Comparison of ENCODE assay signal across 12 mouse cellular contexts in genomic region chr11:85329167-85329894, GRCm38 (mm10). TPM values are rescaled to one million over a fixed set of nuclear protein-coding genes. Genes with fewer than 3 reads are reported as not detected.
DNase-seq lines count a peak whose midpoint lies in the region; ATAC-seq lines count a peak whose summit lies in the region.
"Had no signal": no experiment of that assay in that cellular context is flagged by ENCODE, and none has a peak within 500 bp of the region (broad histone marks: within the 10 kb centered on the region; RNA-seq: fewer than 3 reads in every experiment).

No protein-coding gene starts in this region.

- no peak overlapping the region for H3K9ac ChIP-seq in forebrain, embryonic 16.5 days (replicated peaks; ENCODE audit: low read depth, low read length)
- H3K9ac ChIP-seq in forebrain, embryonic 13.5 days, result no peak overlapping the region
- H3K9ac ChIP-seq: embryonic facial prominence, embryonic 12.5 days; hindbrain, embryonic 14.5 days had no signal

- H3K36me3 ChIP-seq in forebrain, embryonic 16.5 days (ENCODE audit: control insufficient read depth, insufficient read depth), result peaks cover 3% of the 10 kb centered on the region; the same call in 1 of the 2 replicates
- peaks cover 52% of the 10 kb centered on the region for H3K36me3 ChIP-seq in forebrain, embryonic 13.5 days (ENCODE audit: poor library complexity, severe bottlenecking)
- H3K36me3 ChIP-seq in embryonic facial prominence, embryonic 10.5 days (replicated peaks), result peaks cover 89% of the 10 kb centered on the region

- H3K4me2 ChIP-seq in forebrain, embryonic 16.5 days (ENCODE audit: low read length), result no peak overlapping the region
- no peak overlapping the region for H3K4me2 ChIP-seq in forebrain, embryonic 13.5 days
- H3K4me2 ChIP-seq: embryonic facial prominence, embryonic 12.5 days; hindbrain, embryonic 14.5 days; midbrain, embryonic 11.5 days had no signal

- peak overlapping the region; percentile 17; the same call in 1 of the 2 replicates for H3K27ac ChIP-seq in forebrain, embryonic 16.5 days (ENCODE audit: low read length)
- H3K27ac ChIP-seq in forebrain, embryonic 13.5 days, result no peak overlapping the region
- H3K27ac ChIP-seq in embryonic facial prominence, embryonic 10.5 days (replicated peaks), result no peak overlapping the region
- H3K27ac ChIP-seq: embryonic facial prominence, embryonic 12.5 days; hindbrain, embryonic 14.5 days had no signal

- H3K4me3 ChIP-seq in forebrain, embryonic 16.5 days (replicated peaks; ENCODE audit: low read length), result no peak overlapping the region
- H3K4me3 ChIP-seq in forebrain, embryonic 13.5 days, result no peak overlapping the region
- no peak overlapping the region for H3K4me3 ChIP-seq in embryonic facial prominence, embryonic 10.5 days
- H3K4me3 ChIP-seq: embryonic facial prominence, embryonic 12.5 days had no signal

- DNase-seq in kidney, postnatal 36 days, result peak; percentile 29 to 36
- DNase-seq in kidney, adult 18-20 months, result no peak
- peak; percentile 87 for DNase-seq in cerebellum, adult 8-10 months
- peak; percentile 71 to 78 for DNase-seq in layer of hippocampus, adult 8-10 months (ENCODE audit: low spot score in 2 of 2)
- DNase-seq in embryonic facial prominence, embryonic 10.5 days (ENCODE audit: low spot score), result no peak
- DNase-seq in frontal cortex, postnatal 14 days (ENCODE audit: low spot score in 2 of 2), result no peak
- DNase-seq: adrenal gland, postnatal 36 days had no signal

- H3K27me3 ChIP-seq in forebrain, embryonic 16.5 days (replicated peaks; ENCODE audit: control insufficient read depth, insufficient read depth, low read length), result no peaks in the 10 kb centered on the region
- no peaks in the 10 kb centered on the region for H3K27me3 ChIP-seq in forebrain, embryonic 13.5 days
- H3K27me3 ChIP-seq in embryonic facial prominence, embryonic 10.5 days (replicated peaks; ENCODE audit: low read depth, poor library complexity, severe bottlenecking), result no peaks in the 10 kb centered on the region
- H3K27me3 ChIP-seq: embryonic facial prominence, embryonic 12.5 days had no signal

- H3K9me3 ChIP-seq in forebrain, embryonic 16.5 days (ENCODE audit: control insufficient read depth, low read length), result no peaks in the 10 kb centered on the region
- H3K9me3 ChIP-seq in forebrain, embryonic 13.5 days (replicated peaks), result no peaks in the 10 kb centered on the region
- no peaks in the 10 kb centered on the region for H3K9me3 ChIP-seq in embryonic facial prominence, embryonic 10.5 days
- H3K9me3 ChIP-seq: embryonic facial prominence, embryonic 12.5 days had no signal

- ATAC-seq in forebrain, embryonic 16.5 days, result peak; percentile 85
- ATAC-seq in forebrain, embryonic 13.5 days, result no peak; the same call in 1 of the 2 replicates

- H3K4me1 ChIP-seq in forebrain, embryonic 16.5 days (replicated peaks; ENCODE audit: control insufficient read depth, insufficient read depth, low read length), result peaks cover 9% of the 10 kb centered on the region
- no peaks in the 10 kb centered on the region for H3K4me1 ChIP-seq in forebrain, embryonic 13.5 days
- no peaks in the 10 kb centered on the region for H3K4me1 ChIP-seq in embryonic facial prominence, embryonic 10.5 days
- H3K4me1 ChIP-seq: embryonic facial prominence, embryonic 12.5 days had no signal

- WGBS in forebrain, embryonic 16.5 days, result 61% methylated on average over 7 of the region's 7 CpGs
- WGBS in forebrain, embryonic 13.5 days, result 90% methylated on average over 7 of the region's 7 CpGs
- WGBS in embryonic facial prominence, embryonic 10.5 days, result 95% methylated on average over 7 of the region's 7 CpGs

RNA-seq across cellular contexts. Expression of gene Ppm1d, which starts 18.3 kb away (rescaled TPM):
- polyA plus RNA-seq in forebrain, embryonic 16.5 days (2015; fragmentation: Nextera tagmentation; extraction: Ambion mirVana), result 21.4 and 23.4 TPM in 2 replicates
- 22.3 and 22.6 TPM in 2 replicates for polyA plus RNA-seq in forebrain, embryonic 13.5 days (2015; fragmentation: Nextera tagmentation; extraction: Ambion mirVana)
- 10 to 100 TPM; 15.2 to 16.2 (median 15.5) TPM for total RNA-seq in layer of hippocampus, adult 8-10 months (2022)
- 21.4 and 22.7 TPM in 2 replicates for polyA plus RNA-seq in embryonic facial prominence, embryonic 10.5 days (2016; fragmentation: Nextera tagmentation; extraction: Ambion mirVana)

RNA-seq across cellular contexts. Expression of gene Bcas3, which starts 23.6 kb away (rescaled TPM):
- 30.0 and 31.9 TPM in 2 replicates for polyA plus RNA-seq in forebrain, embryonic 16.5 days (2015; fragmentation: Nextera tagmentation; extraction: Ambion mirVana)
- polyA plus RNA-seq in forebrain, embryonic 13.5 days (2015; fragmentation: Nextera tagmentation; extraction: Ambion mirVana), result 19.6 and 19.7 TPM in 2 replicates
- 10 to 100 TPM; 60.1 to 74.8 (median 66.2) TPM for total RNA-seq in layer of hippocampus, adult 8-10 months (2022)
- 26.4 and 27.7 TPM in 2 replicates for polyA plus RNA-seq in embryonic facial prominence, embryonic 10.5 days (2016; fragmentation: Nextera tagmentation; extraction: Ambion mirVana)

Comparison
In these comparisons a context has a peak if more than half of its experiments do, and no peak if none do; other contexts are left out.
1. DNase-seq: peak in kidney, postnatal 36 days (2 of 2), cerebellum, adult 8-10 months (single experiment) and layer of hippocampus, adult 8-10 months (2 of 2); none in kidney, adult 18-20 months (single experiment), embryonic facial prominence, embryonic 10.5 days (single experiment) and frontal cortex, postnatal 14 days (0 of 2).